Mouse (Mus musculus): ENCODE data around the gene Nfx1. TPM values are rescaled to one million over a fixed set of nuclear protein-coding genes. Genes with fewer than 3 reads are reported as not detected.

The Nfx1 gene
- polyA plus RNA-seq, 1 experiment, result 27.5 TPM

DNA sequence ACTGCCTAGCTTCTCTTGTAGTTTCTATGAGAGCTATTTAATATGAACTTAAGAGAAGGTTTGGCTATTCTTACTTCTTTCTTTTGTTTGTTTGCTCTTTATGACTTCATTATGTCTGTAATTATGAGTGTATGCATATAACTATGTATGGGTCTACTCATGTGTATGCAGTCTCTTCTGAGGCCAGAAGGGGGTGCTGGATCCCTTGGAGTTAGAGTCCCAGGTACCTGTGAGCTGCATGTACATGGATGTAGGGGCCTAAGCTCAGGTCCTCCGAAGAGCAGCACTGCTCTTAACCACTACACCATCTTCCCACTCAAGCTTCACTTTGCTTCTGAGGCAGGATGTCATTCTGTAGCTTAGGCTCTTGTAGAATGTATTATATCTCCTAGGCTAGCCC, 17.2 kb upstream of the Nfx1 start:
- H3K27ac ChIP-seq (ENCODE audit: insufficient read depth, low read length), result no peak overlapping the region
- peaks cover 26% of the 10 kb centered on the region for H3K36me3 ChIP-seq (ENCODE audit: control insufficient read depth, insufficient read depth, low read length)
- no peaks in the 10 kb centered on the region for H3K4me1 ChIP-seq (ENCODE audit: control insufficient read depth, insufficient read depth, insufficient read length)
- H3K27me3 ChIP-seq (ENCODE audit: control insufficient read depth, insufficient read depth, low read length), result no peaks in the 10 kb centered on the region
- H3K4me3 ChIP-seq (ENCODE audit: extremely low read depth, insufficient read depth, insufficient read length), result no peak overlapping the region
- DNase-seq (ENCODE audit: low read depth in 1 of 2, low spot score in 2 of 2), result peak in 1 of 2 experiments; percentile 13
- WGBS, result 83% methylated on average over 1 of the region's 1 CpGs
- peak; percentile 14; the same call in 1 of the 2 replicates for TF ChIP-seq CTCF (IDR thresholded peaks at IDR 0.05; ENCODE audit: extremely low read depth, insufficient read depth, insufficient read length, insufficient replicate concordance)
- TF ChIP-seq POLR2A (IDR thresholded peaks at IDR 0.05; ENCODE audit: low read depth, low read length), result no peak

GRCm38 (mm10) chr4:40955942-40956341, 14.8 kb upstream of the Nfx1 start:
- peaks cover 40% of the 10 kb centered on the region for H3K36me3 ChIP-seq (ENCODE audit: control insufficient read depth, insufficient read depth, low read length)
- WGBS, result 69% methylated on average over 6 of the region's 6 CpGs
- H3K4me3 ChIP-seq (ENCODE audit: extremely low read depth, insufficient read depth, insufficient read length), result no peak overlapping the region
- no peak overlapping the region for H3K27ac ChIP-seq (ENCODE audit: insufficient read depth, low read length)
- no peak for DNase-seq (ENCODE audit: low read depth in 1 of 2, low spot score in 2 of 2)
- H3K4me1 ChIP-seq (ENCODE audit: control insufficient read depth, insufficient read depth, insufficient read length), result no peaks in the 10 kb centered on the region
- H3K27me3 ChIP-seq (ENCODE audit: control insufficient read depth, insufficient read depth, low read length), result no peaks in the 10 kb centered on the region
- TF ChIP-seq CTCF (IDR thresholded peaks at IDR 0.05; ENCODE audit: extremely low read depth, insufficient read depth, insufficient read length, insufficient replicate concordance) (no peak), POLR2A (IDR thresholded peaks at IDR 0.05; ENCODE audit: low read depth, low read length) (no peak)

GRCm38 (mm10) chr4:40963536-40963935, 7.2 kb upstream of the Nfx1 start:
- Histone ChIP-seq H3K4me3 (ENCODE audit: extremely low read depth, insufficient read depth, insufficient read length) (no peak overlapping the region), H3K27ac (ENCODE audit: insufficient read depth, low read length) (no peak overlapping the region), H3K4me1 (ENCODE audit: control insufficient read depth, insufficient read depth, insufficient read length) (no peaks in the 10 kb centered on the region), H3K36me3 (ENCODE audit: control insufficient read depth, insufficient read depth, low read length) (peaks cover 36% of the 10 kb centered on the region), H3K27me3 (ENCODE audit: control insufficient read depth, insufficient read depth, low read length) (no peaks in the 10 kb centered on the region)
- no peak for DNase-seq (ENCODE audit: low read depth in 1 of 2, low spot score in 2 of 2)
- TF ChIP-seq POLR2A (IDR thresholded peaks at IDR 0.05; ENCODE audit: low read depth, low read length), result no peak
- TF ChIP-seq CTCF (IDR thresholded peaks at IDR 0.05; ENCODE audit: extremely low read depth, insufficient read depth, insufficient read length, insufficient replicate concordance), result no peak
- WGBS, result 91% methylated on average over 3 of the region's 3 CpGs

- Histone ChIP-seq H3K27me3 (ENCODE audit: control insufficient read depth, insufficient read depth, low read length) (no peaks in the 10 kb centered on the region), H3K4me1 (ENCODE audit: control insufficient read depth, insufficient read depth, insufficient read length) (peaks cover 4% of the 10 kb centered on the region; the same call in 1 of the 2 replicates), H3K27ac (ENCODE audit: insufficient read depth, low read length) (no peak overlapping the region), H3K4me3 (ENCODE audit: extremely low read depth, insufficient read depth, insufficient read length) (no peak overlapping the region), H3K36me3 (ENCODE audit: control insufficient read depth, insufficient read depth, low read length) (peaks cover 11% of the 10 kb centered on the region)
- TF ChIP-seq POLR2A (IDR thresholded peaks at IDR 0.05; ENCODE audit: low read depth, low read length) (no peak), CTCF (IDR thresholded peaks at IDR 0.05; ENCODE audit: extremely low read depth, insufficient read depth, insufficient read length, insufficient replicate concordance) (no peak)
- no peak for DNase-seq (ENCODE audit: low read depth in 1 of 2, low spot score in 2 of 2)
- 78% methylated on average over 4 of the region's 4 CpGs for WGBS
Measured at GRCm38 (mm10) chr4:40969161-40969560, 1.5 kb upstream of the Nfx1 start.

GRCm38 (mm10) chr4:40969781-40970591, 720 bp upstream of the Nfx1 start:
- peaks cover 4% of the 10 kb centered on the region; the same call in 1 of the 2 replicates for H3K4me1 ChIP-seq (ENCODE audit: control insufficient read depth, insufficient read depth, insufficient read length)

GRCm38 (mm10) chr4:40970592-40970841, 189 bp upstream of the Nfx1 start:
- Histone ChIP-seq H3K36me3 (ENCODE audit: control insufficient read depth, insufficient read depth, low read length) (peaks cover 8% of the 10 kb centered on the region), H3K27me3 (ENCODE audit: control insufficient read depth, insufficient read depth, low read length) (no peaks in the 10 kb centered on the region), H3K4me1 (ENCODE audit: control insufficient read depth, insufficient read depth, insufficient read length) (peaks cover 4% of the 10 kb centered on the region; the same call in 1 of the 2 replicates), H3K4me3 (ENCODE audit: extremely low read depth, insufficient read depth, insufficient read length) (peak overlapping the region; percentile 99), H3K27ac (ENCODE audit: insufficient read depth, low read length) (peak overlapping the region; percentile 77)
- no peak for DNase-seq (ENCODE audit: low read depth in 1 of 2, low spot score in 2 of 2)
- WGBS, result 0% methylated on average over 16 of the region's 16 CpGs
- TF ChIP-seq CTCF (IDR thresholded peaks at IDR 0.05; ENCODE audit: extremely low read depth, insufficient read depth, insufficient read length, insufficient replicate concordance), result no peak
- TF ChIP-seq POLR2A (IDR thresholded peaks at IDR 0.05; ENCODE audit: low read depth, low read length), result no peak

More at GRCm38 (mm10) chr4:40969781-40970591, 720 bp upstream of the Nfx1 start:
- peak overlapping the region; percentile 77; the same call in 1 of the 2 replicates for H3K27ac ChIP-seq (ENCODE audit: insufficient read depth, low read length)
- H3K36me3 ChIP-seq (ENCODE audit: control insufficient read depth, insufficient read depth, low read length), result peaks cover 8% of the 10 kb centered on the region
- 13% methylated on average over 13 of the region's 13 CpGs for WGBS
- H3K4me3 ChIP-seq (ENCODE audit: extremely low read depth, insufficient read depth, insufficient read length), result peak overlapping the region; percentile 99
- no peak for TF ChIP-seq CTCF (IDR thresholded peaks at IDR 0.05; ENCODE audit: extremely low read depth, insufficient read depth, insufficient read length, insufficient replicate concordance)
- TF ChIP-seq POLR2A (IDR thresholded peaks at IDR 0.05; ENCODE audit: low read depth, low read length), result no peak
- H3K27me3 ChIP-seq (ENCODE audit: control insufficient read depth, insufficient read depth, low read length), result no peaks in the 10 kb centered on the region
- no peak for DNase-seq (ENCODE audit: low read depth in 1 of 2, low spot score in 2 of 2)

DNA sequence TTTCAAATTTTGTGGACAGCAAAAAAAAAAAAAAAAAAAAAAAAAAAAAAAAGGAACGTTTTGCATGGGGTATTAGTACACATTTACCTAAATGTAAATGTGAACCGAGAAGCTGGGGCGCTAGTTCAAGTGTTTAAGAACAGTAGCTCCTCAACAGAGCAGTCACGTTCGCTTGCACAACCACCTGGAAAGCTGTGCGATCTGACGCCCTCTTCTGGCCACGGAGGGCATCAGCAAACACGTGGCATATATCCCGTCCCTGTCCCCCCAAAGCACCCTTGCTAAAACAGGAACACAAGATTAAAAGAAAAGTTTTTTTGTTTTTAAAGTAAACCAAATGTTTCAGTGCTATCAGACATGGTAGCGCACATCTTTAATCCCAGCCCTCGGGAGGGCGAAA, 1.0 kb downstream of the Nfx1 start:
- Histone ChIP-seq H3K4me3 (ENCODE audit: extremely low read depth, insufficient read depth, insufficient read length) (peak overlapping the region; percentile 99; the same call in 1 of the 2 replicates), H3K27me3 (ENCODE audit: control insufficient read depth, insufficient read depth, low read length) (no peaks in the 10 kb centered on the region), H3K4me1 (ENCODE audit: control insufficient read depth, insufficient read depth, insufficient read length) (peaks cover 4% of the 10 kb centered on the region; the same call in 1 of the 2 replicates), H3K36me3 (ENCODE audit: control insufficient read depth, insufficient read depth, low read length) (0 out of 2 replicates have a peak, but pooled peaks cover 3% of the 10 kb centered on the region), H3K27ac (ENCODE audit: insufficient read depth, low read length) (no peak overlapping the region)
- 24% methylated on average over 13 of the region's 13 CpGs for WGBS
- TF ChIP-seq POLR2A (IDR thresholded peaks at IDR 0.05; ENCODE audit: low read depth, low read length) (no peak), CTCF (IDR thresholded peaks at IDR 0.05; ENCODE audit: extremely low read depth, insufficient read depth, insufficient read length, insufficient replicate concordance) (peak; percentile 41; the same call in 1 of the 2 replicates)
- peak; percentile 16 to 48 for DNase-seq (ENCODE audit: low read depth in 1 of 2, low spot score in 2 of 2)

Measured in spleen, adult 2 months (tissue).